Mouse (Mus musculus): ENCODE measurements around the gene Olfr303. TPM values are rescaled to one million over a fixed set of nuclear protein-coding genes. Genes with fewer than 3 reads are reported as not detected.
"Not testable (repeated sequence)": the region's sequence is repeated elsewhere in the genome, so short reads cannot be mapped to it uniquely, and the experiment has no call there.

Gene Olfr303
- total RNA-seq (2018; cell fraction: chromatin; rRNA removed), result not detected
- not detected for total RNA-seq (2018; cell fraction: cytosol; rRNA removed)
- not detected for total RNA-seq (2018; cell fraction: nucleus; rRNA removed)
- not detected in 3 replicates for polyA plus RNA-seq (2018)

DNA sequence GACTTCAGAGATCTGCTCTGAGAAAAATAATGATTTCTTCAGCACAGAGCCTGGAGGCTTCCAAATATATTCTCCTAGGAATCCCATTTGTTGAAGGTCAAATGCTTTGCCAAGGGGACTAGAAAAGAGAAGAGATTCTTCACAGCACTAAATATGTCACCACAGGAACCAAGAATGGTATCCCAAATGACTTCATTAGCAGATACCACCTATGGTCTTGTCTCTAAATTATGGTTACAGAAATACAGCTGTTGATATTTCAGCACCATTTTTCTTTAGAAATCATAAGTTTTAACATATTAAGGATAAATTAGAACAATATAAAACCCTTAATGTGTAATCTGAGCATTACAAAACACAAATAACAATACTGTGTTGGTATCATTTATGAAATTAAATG, at the start of gene Olfr303:
Gene Olfr303, minus strand, starts transcription at position 101 of the 400 bp plus-strand sequence.
- H3K4me3 ChIP-seq (ENCODE audit: inconsistent target), result no peak within 1 kb of the TSS
- H3K79me2 ChIP-seq (ENCODE audit: inconsistent target), result no peaks in the 10 kb centered on the region
- no peaks in the 10 kb centered on the region for H3K36me3 ChIP-seq (ENCODE audit: inconsistent target)
- no peak within 1 kb of the TSS for H3K27ac ChIP-seq

DNA sequence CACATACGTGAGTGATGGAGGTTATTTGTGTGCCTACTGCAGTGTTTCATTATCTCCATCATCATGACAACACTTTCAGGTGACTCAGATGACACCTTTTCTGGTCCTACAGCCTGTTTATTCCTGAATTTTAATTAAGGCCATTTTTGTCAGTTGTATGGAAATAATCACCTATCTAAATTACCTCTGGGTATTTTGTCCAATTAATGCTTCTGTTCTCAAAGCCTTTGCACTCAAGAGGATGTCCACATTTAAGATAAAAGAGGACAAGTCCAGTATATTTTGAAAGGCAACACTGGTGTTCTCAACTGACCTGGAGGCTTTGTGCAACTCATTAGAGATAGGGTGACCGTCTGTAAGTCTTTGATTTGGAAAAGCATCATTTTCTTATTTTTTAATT, 6.0 kb upstream of the Olfr303 start, which contains the start of gene Olfr301:
Gene Olfr301, plus strand, starts transcription at position 301 of the 400 bp plus-strand sequence.
- H3K79me2 ChIP-seq (ENCODE audit: inconsistent target), result no peaks in the 10 kb centered on the region
- 85% methylated on average over 2 of the region's 2 CpGs for WGBS (ENCODE audit: missing documents)
- no peak within 1 kb of the TSS for H3K27ac ChIP-seq
- H3K4me3 ChIP-seq (ENCODE audit: inconsistent target), result no peak within 1 kb of the TSS
- no peaks in the 10 kb centered on the region for H3K36me3 ChIP-seq (ENCODE audit: inconsistent target)

DNA sequence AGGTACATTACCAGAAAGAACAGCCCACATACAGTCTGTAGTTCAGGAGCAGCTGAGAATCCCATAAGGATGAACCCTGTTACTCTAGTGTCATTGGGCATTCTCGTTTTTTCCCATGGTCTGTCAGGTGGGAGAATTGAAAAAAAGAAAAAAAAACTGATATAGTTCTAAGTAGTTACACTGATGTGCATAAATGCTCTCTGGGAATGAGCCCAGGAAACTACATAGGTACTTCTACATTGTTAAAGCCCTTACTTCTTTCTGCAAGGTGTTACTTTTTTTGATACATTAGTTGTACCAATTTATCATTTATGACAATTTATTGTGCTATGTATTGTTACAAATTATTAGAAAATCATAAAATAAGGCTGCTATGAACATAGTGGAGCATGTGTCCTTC, 11.0 kb downstream of the Olfr303 start, which contains the start of gene Olfr304:
Gene Olfr304, minus strand, starts transcription at position 101 of the 400 bp plus-strand sequence.
- no peaks in the 10 kb centered on the region for H3K36me3 ChIP-seq (ENCODE audit: inconsistent target)
- WGBS (ENCODE audit: missing documents), result 25% methylated on average over 1 of the region's 1 CpGs
- no peaks in the 10 kb centered on the region for H3K79me2 ChIP-seq (ENCODE audit: inconsistent target)
- H3K4me3 ChIP-seq (ENCODE audit: inconsistent target), result no peak within 1 kb of the TSS
- H3K27ac ChIP-seq, result no peak within 1 kb of the TSS

DNA sequence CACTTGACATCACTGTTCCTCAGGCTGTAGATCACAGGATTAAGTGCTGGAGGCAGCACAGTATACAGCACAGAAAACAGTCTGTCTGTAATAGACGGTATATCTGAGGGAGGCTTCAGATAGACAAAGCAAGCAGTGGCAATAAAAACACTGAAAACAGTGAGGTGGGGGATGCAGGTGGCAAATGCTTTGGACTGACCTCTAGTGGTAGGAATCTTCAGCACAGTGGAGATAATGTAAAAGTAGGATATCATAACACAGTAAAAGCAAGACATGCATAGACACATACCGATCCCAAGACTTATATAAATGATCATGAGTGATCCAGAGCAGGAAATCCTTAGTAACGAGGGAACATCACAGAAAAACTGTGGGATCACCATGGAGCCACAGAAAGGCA, 11.8 kb downstream of the Olfr303 start:
- no peaks in the 10 kb centered on the region for H3K79me2 ChIP-seq (ENCODE audit: inconsistent target)
- H3K27ac ChIP-seq, result no peak overlapping the region
- whole genome bisulfite sequencing (ENCODE audit: missing documents), result 67% methylated on average over 3 of the region's 3 CpGs
- H3K4me3 ChIP-seq (ENCODE audit: inconsistent target), result no peak overlapping the region
- no peaks in the 10 kb centered on the region for H3K36me3 ChIP-seq (ENCODE audit: inconsistent target)

DNA sequence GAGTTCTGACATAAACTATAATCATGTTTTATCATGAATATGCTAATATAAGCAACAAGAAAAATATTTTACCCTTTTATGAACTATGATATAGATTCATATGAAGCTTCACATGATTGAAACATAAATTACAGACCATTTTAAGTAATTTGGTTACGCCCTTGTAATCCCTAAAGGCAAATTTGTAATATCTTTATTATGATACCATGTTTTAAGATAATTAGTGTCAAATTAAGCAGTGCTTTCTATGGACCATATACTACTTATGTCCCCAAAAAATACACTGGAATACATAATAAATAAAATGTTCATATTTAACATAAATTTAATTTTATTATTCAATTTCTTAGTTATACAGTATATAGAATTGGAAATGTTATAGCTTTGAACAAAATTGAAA, 30.8 kb downstream of the Olfr303 start, which contains the start of gene Olfr305:
Gene Olfr305, minus strand, starts transcription at position 101 of the 400 bp plus-strand sequence.
- Histone ChIP-seq H3K4me3 (ENCODE audit: inconsistent target) (no peak within 1 kb of the TSS), H3K27ac (no peak within 1 kb of the TSS), H3K36me3 (ENCODE audit: inconsistent target) (no peaks in the 10 kb centered on the region), H3K79me2 (ENCODE audit: inconsistent target) (no peaks in the 10 kb centered on the region)
- WGBS (ENCODE audit: missing documents), result 63% methylated on average over 1 of the region's 1 CpGs

DNA sequence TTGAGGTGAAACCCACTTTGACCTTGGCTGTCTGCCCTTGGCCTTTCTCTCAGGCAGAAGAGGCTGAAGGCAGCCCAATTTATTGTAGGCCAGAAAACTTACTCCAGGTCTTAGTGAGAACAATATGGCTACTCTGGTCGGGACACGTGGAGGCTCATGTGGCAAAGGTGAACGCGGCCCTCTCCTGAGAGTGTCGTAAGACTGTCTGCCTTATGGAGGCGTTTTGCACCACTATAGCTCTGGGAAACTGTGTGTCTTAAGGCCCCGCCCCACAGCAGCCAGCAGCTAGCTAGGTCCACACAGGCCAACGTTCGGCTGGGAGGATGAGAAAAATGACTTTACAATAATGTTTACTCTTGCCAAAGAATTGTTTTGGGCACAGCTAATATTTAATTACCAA, 51.3 kb downstream of the Olfr303 start:
- not testable (repeated sequence) for H3K27ac ChIP-seq; H3K36me3 ChIP-seq (ENCODE audit: inconsistent target); H3K4me3 ChIP-seq (ENCODE audit: inconsistent target); H3K79me2 ChIP-seq (ENCODE audit: inconsistent target)
- 82% methylated on average over 9 of the region's 9 CpGs for WGBS (ENCODE audit: missing documents)

DNA sequence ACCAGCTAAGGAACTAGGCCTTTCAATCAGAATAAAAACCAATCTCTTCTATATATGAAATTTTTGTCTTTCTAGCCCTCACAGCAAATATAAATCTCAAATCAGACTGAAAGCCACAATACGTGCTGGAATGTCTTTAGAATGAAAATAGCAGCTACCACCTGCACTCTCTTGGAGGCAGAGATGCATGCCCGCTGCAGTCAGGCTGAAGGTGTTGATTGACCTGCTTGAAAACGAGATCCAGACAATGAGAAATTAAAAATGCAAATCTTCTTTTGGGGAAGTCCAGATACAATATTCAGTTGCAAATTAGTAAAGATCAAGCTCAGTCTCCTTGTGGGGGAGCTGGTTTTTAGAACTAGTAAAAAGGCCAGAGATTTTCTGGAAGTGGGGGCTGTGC, 53.3 kb downstream of the Olfr303 start:
- WGBS (ENCODE audit: missing documents), result 66% methylated on average over 3 of the region's 3 CpGs
- Histone ChIP-seq H3K27ac (no peak overlapping the region), H3K36me3 (ENCODE audit: inconsistent target) (no peaks in the 10 kb centered on the region)

DNA sequence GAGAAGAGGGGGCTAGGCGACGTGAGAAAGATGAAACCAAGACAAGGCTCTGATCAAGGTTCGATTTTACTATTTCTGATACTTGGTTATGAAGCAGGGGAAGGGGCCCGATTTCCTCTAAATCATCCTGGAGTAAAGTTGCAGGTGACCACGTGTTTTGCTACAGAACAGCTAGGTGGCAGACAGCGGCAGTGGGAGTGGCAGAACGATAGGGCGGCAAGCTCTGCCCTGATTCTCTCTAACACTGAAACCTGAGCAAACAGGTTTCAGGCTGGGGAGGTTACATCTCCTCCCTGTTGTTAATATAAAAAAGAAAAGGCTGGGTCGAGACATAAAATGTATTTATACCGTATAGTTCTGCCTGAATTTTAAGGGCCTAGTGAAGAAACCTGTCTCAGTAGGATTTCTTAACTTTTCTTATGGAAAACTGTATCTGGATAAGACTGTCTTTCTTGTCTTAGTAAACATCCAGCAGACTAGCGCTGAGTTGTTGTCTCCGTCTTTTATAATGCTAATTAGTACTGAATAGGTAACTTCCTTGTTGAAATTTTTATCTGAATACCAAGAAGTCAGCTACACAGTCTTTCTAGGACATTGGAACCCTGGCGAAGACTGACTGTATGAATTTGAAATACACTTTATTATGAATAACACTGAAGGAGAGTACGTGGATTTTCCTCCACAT, 54.6 kb downstream of the Olfr303 start:
- H3K36me3 ChIP-seq (ENCODE audit: inconsistent target), result no peaks in the 10 kb centered on the region
- H3K4me3 ChIP-seq (ENCODE audit: inconsistent target), result no peak overlapping the region
- 84% methylated on average over 14 of the region's 14 CpGs for WGBS (ENCODE audit: missing documents)
- no peaks in the 10 kb centered on the region for H3K79me2 ChIP-seq (ENCODE audit: inconsistent target)
- no peak overlapping the region for H3K27ac ChIP-seq

More for the DNA sequence above, 53.3 kb downstream of the Olfr303 start:
- H3K4me3 ChIP-seq (ENCODE audit: inconsistent target), result no peak overlapping the region
- H3K79me2 ChIP-seq (ENCODE audit: inconsistent target), result no peaks in the 10 kb centered on the region

Other genes with a start within 250 kb of the Olfr303 start
- not detected in 3 replicates for gene Vmn2r75, start 226.0 kb downstream of the Olfr303 start, polyA plus RNA-seq (2018)
- gene Vmn2r76, start 151.5 kb downstream of the Olfr303 start, polyA plus RNA-seq (2018), result not detected in 3 replicates
- gene Olfr310, start 120.6 kb downstream of the Olfr303 start, polyA plus RNA-seq (2018), result not detected in 3 replicates
- gene Olfr309, start 84.1 kb downstream of the Olfr303 start, polyA plus RNA-seq (2018), result not detected in 3 replicates
- not detected in 3 replicates for gene Olfr308, start 72.2 kb downstream of the Olfr303 start, polyA plus RNA-seq (2018)
- gene Olfr307, start 60.2 kb downstream of the Olfr303 start, polyA plus RNA-seq (2018), result not detected in 3 replicates
- gene Olfr305, start 30.9 kb downstream of the Olfr303 start, polyA plus RNA-seq (2018), result not detected in 3 replicates
- gene Olfr304, start 11.1 kb downstream of the Olfr303 start, polyA plus RNA-seq (2018), result not detected in 3 replicates
- gene Olfr301, start 6.1 kb upstream of the Olfr303 start, polyA plus RNA-seq (2018), result not detected in 3 replicates
- gene Olfr299, start 62.1 kb upstream of the Olfr303 start, polyA plus RNA-seq (2018), result not detected in 3 replicates
- not detected in 3 replicates for gene Olfr298, start 94.7 kb upstream of the Olfr303 start, polyA plus RNA-seq (2018)
- not detected in 3 replicates for gene Olfr297, start 122.2 kb upstream of the Olfr303 start, polyA plus RNA-seq (2018)
- not detected in 3 replicates for gene Olfr295, start 186.1 kb upstream of the Olfr303 start, polyA plus RNA-seq (2018)
- gene Olfr294, start 218.9 kb upstream of the Olfr303 start, polyA plus RNA-seq (2018), result not detected in 3 replicates

Data from macrophage (primary cell).